Mouse (Mus musculus): ENCODE results near the gene Bex6. TPM values are rescaled to one million over a fixed set of nuclear protein-coding genes. Genes with fewer than 3 reads are reported as not detected.
A peak's percentile ranks its signal among the peaks of the same experiment; 100 is the strongest.

The Bex6 gene
- polyA plus RNA-seq, 1 experiment, result 1.3 TPM

GRCm38 (mm10) chr16:32171031-32171731 lies 8.4 kb upstream of the Bex6 start:
- no peak overlapping the region for H3K4me3 ChIP-seq (replicated peaks)
- H3K27me3 ChIP-seq (replicated peaks), result no peaks in the 10 kb centered on the region
- H3K9me3 ChIP-seq, result peaks cover 3% of the 10 kb centered on the region; the same call in 1 of the 2 replicates
- peaks cover 6% of the 10 kb centered on the region for H3K36me3 ChIP-seq (replicated peaks; ENCODE audit: low read length)
- TF ChIP-seq FLI1 (IDR thresholded peaks at IDR 0.05; ENCODE audit: low read length) (no peak), GATA1 (IDR thresholded peaks at IDR 0.05; ENCODE audit: borderline replicate concordance, low read length) (no peak)
- H3K4me1 ChIP-seq, result peaks cover 54% of the 10 kb centered on the region

- no peak overlapping the region for H3K4me3 ChIP-seq (replicated peaks)
- no peaks in the 10 kb centered on the region for H3K36me3 ChIP-seq (replicated peaks; ENCODE audit: low read length)
- no peaks in the 10 kb centered on the region for H3K9me3 ChIP-seq
- H3K27me3 ChIP-seq (replicated peaks), result no peaks in the 10 kb centered on the region
- H3K4me1 ChIP-seq, result peaks cover 64% of the 10 kb centered on the region
- TF ChIP-seq GATA1 (IDR thresholded peaks at IDR 0.05; ENCODE audit: borderline replicate concordance, low read length) (no peak), FLI1 (IDR thresholded peaks at IDR 0.05; ENCODE audit: low read length) (no peak)
These were observed 6.2 kb upstream of the Bex6 start for GRCm38 (mm10) chr16:32173401-32173800.

GRCm38 (mm10) chr16:32174340-32175005 lies 5.2 kb upstream of the Bex6 start:
- Histone ChIP-seq H3K4me3 (replicated peaks) (no peak overlapping the region), H3K9me3 (no peaks in the 10 kb centered on the region), H3K36me3 (replicated peaks; ENCODE audit: low read length) (no peaks in the 10 kb centered on the region), H3K27me3 (replicated peaks) (no peaks in the 10 kb centered on the region), H3K4me1 (peaks cover 68% of the 10 kb centered on the region)
- no peak for TF ChIP-seq FLI1 (IDR thresholded peaks at IDR 0.05; ENCODE audit: low read length)
- TF ChIP-seq GATA1 (IDR thresholded peaks at IDR 0.05; ENCODE audit: borderline replicate concordance, low read length), result no peak

- no peak overlapping the region for H3K4me3 ChIP-seq (replicated peaks)
- H3K36me3 ChIP-seq (replicated peaks; ENCODE audit: low read length), result no peaks in the 10 kb centered on the region
- H3K27me3 ChIP-seq (replicated peaks), result no peaks in the 10 kb centered on the region
- no peaks in the 10 kb centered on the region for H3K9me3 ChIP-seq
- H3K4me1 ChIP-seq, result peaks cover 67% of the 10 kb centered on the region
- TF ChIP-seq GATA1 (IDR thresholded peaks at IDR 0.05; ENCODE audit: borderline replicate concordance, low read length), result no peak
- no peak for TF ChIP-seq FLI1 (IDR thresholded peaks at IDR 0.05; ENCODE audit: low read length)
These were observed 4.6 kb upstream of the Bex6 start for GRCm38 (mm10) chr16:32175029-32175428.

- TF ChIP-seq FLI1 (IDR thresholded peaks at IDR 0.05; ENCODE audit: low read length), result no peak
- TF ChIP-seq GATA1 (IDR thresholded peaks at IDR 0.05; ENCODE audit: borderline replicate concordance, low read length), result no peak
- H3K4me1 ChIP-seq, result peaks cover 55% of the 10 kb centered on the region
- no peaks in the 10 kb centered on the region for H3K36me3 ChIP-seq (replicated peaks; ENCODE audit: low read length)
- no peaks in the 10 kb centered on the region for H3K9me3 ChIP-seq
- H3K27me3 ChIP-seq (replicated peaks), result no peaks in the 10 kb centered on the region
- peak overlapping the region; percentile 90 for H3K4me3 ChIP-seq (replicated peaks)
These were observed 2.5 kb upstream of the Bex6 start for GRCm38 (mm10) chr16:32176896-32177686.

GRCm38 (mm10) chr16:32186056-32186455 lies 6.4 kb downstream of the Bex6 start:
- no peak for TF ChIP-seq FLI1 (IDR thresholded peaks at IDR 0.05; ENCODE audit: low read length)
- no peak for TF ChIP-seq GATA1 (IDR thresholded peaks at IDR 0.05; ENCODE audit: borderline replicate concordance, low read length)
- Histone ChIP-seq H3K4me1 (peaks cover 57% of the 10 kb centered on the region), H3K4me3 (replicated peaks) (no peak overlapping the region), H3K9me3 (no peaks in the 10 kb centered on the region), H3K36me3 (replicated peaks; ENCODE audit: low read length) (no peaks in the 10 kb centered on the region), H3K27me3 (replicated peaks) (no peaks in the 10 kb centered on the region)

- H3K4me1 ChIP-seq, result peaks cover 84% of the 10 kb centered on the region
- H3K9me3 ChIP-seq, result peaks cover 5% of the 10 kb centered on the region; the same call in 1 of the 2 replicates
- TF ChIP-seq GATA1 (IDR thresholded peaks at IDR 0.05; ENCODE audit: borderline replicate concordance, low read length) (no peak), FLI1 (IDR thresholded peaks at IDR 0.05; ENCODE audit: low read length) (no peak)
- H3K36me3 ChIP-seq (replicated peaks; ENCODE audit: low read length), result peaks cover 4% of the 10 kb centered on the region
- H3K4me3 ChIP-seq (replicated peaks), result peak overlapping the region; percentile 78
- H3K27me3 ChIP-seq (replicated peaks), result no peaks in the 10 kb centered on the region
These were observed 9.5 kb downstream of the Bex6 start for GRCm38 (mm10) chr16:32189109-32189508.

- Histone ChIP-seq H3K27me3 (replicated peaks) (no peaks in the 10 kb centered on the region), H3K4me1 (peaks cover 86% of the 10 kb centered on the region), H3K4me3 (replicated peaks) (peak overlapping the region; percentile 91), H3K9me3 (peaks cover 5% of the 10 kb centered on the region; the same call in 1 of the 2 replicates), H3K36me3 (replicated peaks; ENCODE audit: low read length) (peaks cover 4% of the 10 kb centered on the region)
- TF ChIP-seq GATA1 (IDR thresholded peaks at IDR 0.05; ENCODE audit: borderline replicate concordance, low read length) (no peak), FLI1 (IDR thresholded peaks at IDR 0.05; ENCODE audit: low read length) (no peak)
These were observed 10.4 kb downstream of the Bex6 start for GRCm38 (mm10) chr16:32190011-32190441.

- peaks cover 33% of the 10 kb centered on the region for H3K4me1 ChIP-seq
- H3K27me3 ChIP-seq (replicated peaks), result no peaks in the 10 kb centered on the region
- peak overlapping the region; percentile 76 for H3K4me3 ChIP-seq (replicated peaks)
- no peak for TF ChIP-seq FLI1 (IDR thresholded peaks at IDR 0.05; ENCODE audit: low read length)
- H3K36me3 ChIP-seq (replicated peaks; ENCODE audit: low read length), result no peaks in the 10 kb centered on the region
- no peaks in the 10 kb centered on the region for H3K9me3 ChIP-seq
These were observed 20.8 kb downstream of the Bex6 start for GRCm38 (mm10) chr16:32200256-32201003.

Measured in megakaryocyte, embryonic 14.5 days (primary cell).